Mouse (Mus musculus) ES-E14 (cell line): ENCODE measurements around the gene 5730596B20Rik. TPM values are rescaled to one million over a fixed set of nuclear protein-coding genes. Genes with fewer than 3 reads are reported as not detected.

Experiments used
- DNase-seq: peaks from one replicate; pipeline ENCODE4 v3.0.0-alpha.2; 2013; ENCODE audit warnings: low read depth, low spot score
- H3K27ac ChIP-seq: 2 replicates; pipeline ENCODE4 v1.5.1; 2012; ENCODE audit warnings: low read depth, mild to moderate bottlenecking, low read length, moderate library complexity, mixed read lengths; ENCODE audit not compliant: poor library complexity, insufficient read depth, severe bottlenecking
- H3K36me3 ChIP-seq: 2 replicates; pipeline ENCODE4 v1.6.1; 2012; ENCODE audit warnings: mild to moderate bottlenecking, low read length, moderate library complexity, mixed read lengths; ENCODE audit not compliant: control insufficient read depth, poor library complexity, insufficient read depth, severe bottlenecking
- H3K4me1 ChIP-seq, 2 experiments: fragments of 150-350 bp in 1 of 2; sonication (generic) in 1 of 2; 2 replicates each; pipeline ENCODE4 v1.6.1; 2012; ENCODE audit warnings: low read length in 2 of 2, mild to moderate bottlenecking in 1 of 2, mixed read lengths in 1 of 2; ENCODE audit not compliant: control insufficient read depth in 2 of 2, insufficient read depth in 2 of 2, poor library complexity in 1 of 2
- H3K4me3 ChIP-seq, 2 experiments: fragments of 150-350 bp in 1 of 2; sonication (generic) in 1 of 2; 2 replicates each; pipeline ENCODE4 v1.5.1; 2012; ENCODE audit warnings: low read length in 2 of 2, low read depth in 1 of 2, mild to moderate bottlenecking in 1 of 2, mixed read lengths in 1 of 2; ENCODE audit not compliant: insufficient read depth in 1 of 2, poor library complexity in 1 of 2, severe bottlenecking in 1 of 2
- H3K9ac ChIP-seq: 2 replicates; pipeline ENCODE4 v1.6.1; 2012; ENCODE audit warnings: low read depth, mild to moderate bottlenecking, low read length, mixed read lengths; ENCODE audit not compliant: poor library complexity, insufficient read depth, severe bottlenecking
- H3K9me3 ChIP-seq: fragments of 150-350 bp; sonication (generic); 2 replicates; pipeline ENCODE4 v1.6.1; 2012; ENCODE audit warnings: low read depth, mild to moderate bottlenecking, low read length; ENCODE audit not compliant: control insufficient read depth, insufficient read depth
- CHD2 ChIP-seq: IDR thresholded peaks from 2 replicates; pipeline ENCODE4 v1.6.1; 2014; ENCODE audit warnings: mild to moderate bottlenecking, low read depth, low read length, inconsistent platforms
- HCFC1 ChIP-seq: IDR thresholded peaks from 2 replicates; pipeline ENCODE4 v1.6.1; 2012; ENCODE audit warnings: low read length, inconsistent platforms, borderline replicate concordance; ENCODE audit not compliant: insufficient read depth
- MAFK ChIP-seq: IDR thresholded peaks from 2 replicates; pipeline ENCODE4 v1.6.1; 2014; ENCODE audit warnings: mild to moderate bottlenecking, low read depth, low read length, inconsistent platforms; ENCODE audit not compliant: insufficient read depth
- ZC3H11A ChIP-seq: IDR thresholded peaks from 2 replicates; pipeline ENCODE4 v1.6.1; 2012; ENCODE audit warnings: low read depth, mild to moderate bottlenecking, inconsistent platforms, low read length, borderline replicate concordance
- ZNF384 ChIP-seq: IDR thresholded peaks from 2 replicates; pipeline ENCODE4 v1.6.1; 2012; ENCODE audit warnings: low read depth, low read length, inconsistent platforms
- in situ Hi-C, 2 experiments: fragments of 600-800 bp; cut with MboI; formaldehyde crosslinking; loops; one replicate each; pipeline ENCODE4 v1.15.1; 2025; ENCODE audit warnings: low sequenced_read_pairs in 2 of 2, inconsistent platforms in 1 of 2; ENCODE audit not compliant: unreplicated experiment in 2 of 2
- total RNA-seq: library from RNA; depleted of rRNA; stranded (reverse); fragments of 300-350 nt; gene quantifications from 2 replicates; pipeline ENCODE4 v1.2.3, GENCODE M21; 2012

Gene 5730596B20Rik
- total RNA-seq, 1 experiment, result 0.18 TPM

- no peak within 1 kb of the TSS for H3K9ac ChIP-seq
Measured at GRCm38 (mm10) chr6:52213119-52213986, 36.1 kb downstream of the 5730596B20Rik start, which contains the start of the genes Hoxa3 and Gm28308. Gene Hoxa3 (minus strand): TSS chr6:52213336. Gene Gm28308 (minus strand): TSS chr6:52213339.

GRCm38 (mm10) chr6:52214271-52214670 lies 37.0 kb downstream of the 5730596B20Rik start:
- no peak overlapping the region for H3K27ac ChIP-seq
- no peak for DNase-seq
- H3K4me3 ChIP-seq, result no peak overlapping the region
- H3K36me3 ChIP-seq, result no peaks in the 10 kb centered on the region
- H3K9ac ChIP-seq, result no peak overlapping the region
- in situ Hi-C loops, result loop anchor here in 1 of 2 experiments (25.0 kb wide), 1 partner anchor 602 kb away; no protein-coding TSS in a partner anchor
- no peaks in the 10 kb centered on the region for H3K9me3 ChIP-seq
- H3K4me1 ChIP-seq, result peaks cover 0 to 4% of the 10 kb centered on the region in 2 experiments; a peak in 1 of 4 replicates
- TF ChIP-seq ZNF384, result no peak
- TF ChIP-seq ZC3H11A, result no peak
- TF ChIP-seq CHD2, result no peak
- no peak for TF ChIP-seq HCFC1
- TF ChIP-seq MAFK, result no peak

More at GRCm38 (mm10) chr6:52213119-52213986, 36.1 kb downstream of the 5730596B20Rik start, which contains the start of the genes Hoxa3 and Gm28308:
- Histone ChIP-seq H3K4me1 (peaks cover 0 to 4% of the 10 kb centered on the region in 2 experiments; a peak in 1 of 4 replicates), H3K27ac (no peak within 1 kb of the TSS), H3K4me3 (no peak within 1 kb of the TSS), H3K9me3 (no peaks in the 10 kb centered on the region), H3K36me3 (no peaks in the 10 kb centered on the region)
- in situ Hi-C loops, result loop anchor here in 1 of 2 experiments (25.0 kb wide), 1 partner anchor 601 kb away; no protein-coding TSS in a partner anchor
- no peak for DNase-seq
- TF ChIP-seq ZNF384 (peak; percentile 80), MAFK (no peak)

GRCm38 (mm10) chr6:52215070-52215469 lies 37.8 kb downstream of the 5730596B20Rik start:
- no peaks in the 10 kb centered on the region for H3K36me3 ChIP-seq
- DNase-seq, result no peak
- no peak for TF ChIP-seq MAFK
- TF ChIP-seq HCFC1, result no peak
- TF ChIP-seq CHD2, result no peak
- no peak overlapping the region for H3K27ac ChIP-seq
- H3K9me3 ChIP-seq, result no peaks in the 10 kb centered on the region
- no peak overlapping the region for H3K9ac ChIP-seq
- in situ Hi-C loops, result loop anchor here (5.0 to 25.0 kb wide), 2 partner anchors 603 to 1043 kb away; no protein-coding TSS in a partner anchor
- H3K4me1 ChIP-seq, result peaks cover 0 to 4% of the 10 kb centered on the region in 2 experiments; a peak in 1 of 4 replicates
- H3K4me3 ChIP-seq, result no peak overlapping the region

GRCm38 (mm10) chr6:52215771-52216535 lies 38.7 kb downstream of the 5730596B20Rik start:
- H3K9me3 ChIP-seq, result no peaks in the 10 kb centered on the region
- H3K27ac ChIP-seq, result no peak overlapping the region
- DNase-seq, result no peak
- H3K4me1 ChIP-seq, result peaks cover 0 to 4% of the 10 kb centered on the region in 2 experiments; a peak in 1 of 4 replicates
- in situ Hi-C loops, result loop anchor here (5.0 to 25.0 kb wide), 2 partner anchors 604 to 1044 kb away; no protein-coding TSS in a partner anchor
- no peak overlapping the region for H3K9ac ChIP-seq
- TF ChIP-seq ZNF384 (no peak), MAFK (no peak), HCFC1 (no peak), CHD2 (no peak), ZC3H11A (no peak)
- no peaks in the 10 kb centered on the region for H3K36me3 ChIP-seq
- H3K4me3 ChIP-seq, result no peak overlapping the region
